Mouse (Mus musculus) CH12.LX (cell line): ENCODE data around the gene Ticrr. TPM values are rescaled to one million over a fixed set of nuclear protein-coding genes. Genes with fewer than 3 reads are reported as not detected.

Experiments
- DNase-seq: peaks from one replicate; pipeline ENCODE4 v3.0.0-alpha.2; 2013; ENCODE audit errors: extremely low read depth
- H3K27ac ChIP-seq: 2 replicates; pipeline ENCODE4 v1.5.1; 2012; ENCODE audit warnings: low read depth, mild to moderate bottlenecking, control low read depth, moderate library complexity; ENCODE audit not compliant: insufficient read depth
- H3K27me3 ChIP-seq: replicated peaks from 2 replicates; pipeline ENCODE3; 2012; ENCODE audit warnings: inconsistent platforms
- H3K36me3 ChIP-seq, 2 experiments: replicated peaks in 1 of 2; 2 replicates each; pipeline versions ENCODE3 to v1.6.1; 2012; ENCODE audit warnings: inconsistent platforms in 1 of 2, low read length in 1 of 2, mild to moderate bottlenecking in 1 of 2, mixed read lengths in 1 of 2, moderate library complexity in 1 of 2; ENCODE audit not compliant: control insufficient read depth in 1 of 2, insufficient read depth in 1 of 2
- H3K4me1 ChIP-seq, 2 experiments: 2 replicates each; pipeline ENCODE4 v1.6.1; 2012; ENCODE audit warnings: inconsistent platforms in 1 of 2, moderate library complexity in 1 of 2; ENCODE audit not compliant: insufficient read depth in 2 of 2, control insufficient read depth in 1 of 2
- H3K4me2 ChIP-seq: 2 replicates; pipeline ENCODE4 v1.6.1; 2012; ENCODE audit warnings: low read depth, mild to moderate bottlenecking, control low read depth; ENCODE audit not compliant: poor library complexity, insufficient read depth, severe bottlenecking
- H3K4me3 ChIP-seq, 3 experiments: fragments of 150-350 bp in 1 of 3; sonication (generic) in 1 of 3; replicated peaks in 1 of 3; 2 replicates each; pipeline versions ENCODE3 to v1.5.1; 2011 to 2012; ENCODE audit warnings: low read depth in 2 of 3, low read length in 2 of 3, mild to moderate bottlenecking in 2 of 3, moderate library complexity in 2 of 3, control low read depth in 1 of 3, improper control_type of control experiment in 1 of 3, inconsistent platforms in 1 of 3, mixed read lengths in 1 of 3; ENCODE audit not compliant: poor library complexity in 1 of 3
- H3K79me2 ChIP-seq: replicated peaks from 2 replicates; pipeline ENCODE4 v1.6.1; 2012; ENCODE audit warnings: mild to moderate bottlenecking, moderate library complexity; ENCODE audit not compliant: control insufficient read depth, poor library complexity, insufficient read depth, severe bottlenecking; ENCODE audit errors: extremely low read depth
- H3K9ac ChIP-seq: 2 replicates; pipeline ENCODE4 v1.6.1; 2012; ENCODE audit warnings: low read depth, mild to moderate bottlenecking, control low read depth, moderate library complexity; ENCODE audit not compliant: insufficient read depth
- H3K9me3 ChIP-seq: replicated peaks from 2 replicates; pipeline ENCODE3; 2012; ENCODE audit warnings: low read length, inconsistent platforms, mixed read lengths
- BHLHE40 ChIP-seq: IDR thresholded peaks from 2 replicates; pipeline ENCODE4 v1.6.1; 2011; ENCODE audit warnings: mild to moderate bottlenecking, low read depth, low read length, improper control_type of control experiment
- CHD2 ChIP-seq: IDR thresholded peaks from 2 replicates; pipeline ENCODE4 v1.6.1; 2011; ENCODE audit warnings: low read length, improper control_type of control experiment
- CTCF ChIP-seq, 2 experiments: IDR thresholded peaks in 1 of 2; conservative IDR thresholded peaks in 1 of 2; 2 replicates each; pipeline ENCODE4 v1.5.1; 2011 to 2012; ENCODE audit warnings: low read depth in 2 of 2, low read length in 2 of 2, improper control_type of control experiment in 1 of 2, inconsistent platforms in 1 of 2, mild to moderate bottlenecking in 1 of 2, moderate library complexity in 1 of 2
- E2F4 ChIP-seq: IDR thresholded peaks from 2 replicates; pipeline ENCODE4 v1.6.1; 2011; ENCODE audit warnings: low read depth, low read length, improper control_type of control experiment; ENCODE audit not compliant: insufficient replicate concordance
- ELF1 ChIP-seq: IDR thresholded peaks from 2 replicates; pipeline ENCODE4 v1.6.1; 2014; ENCODE audit warnings: low read depth, mild to moderate bottlenecking, inconsistent platforms, low read length, improper control_type of control experiment
- EP300 ChIP-seq: IDR thresholded peaks from 2 replicates; pipeline ENCODE4 v1.6.1; 2011; ENCODE audit warnings: low read length, improper control_type of control experiment
- GABPA ChIP-seq: IDR thresholded peaks from 2 replicates; pipeline ENCODE4 v1.6.1; 2012; ENCODE audit warnings: low read depth, low read length, improper control_type of control experiment, inconsistent platforms; ENCODE audit not compliant: insufficient replicate concordance
- IRF4 ChIP-seq: IDR thresholded peaks from 2 replicates; pipeline ENCODE4 v1.6.1; 2014; ENCODE audit warnings: low read depth, mild to moderate bottlenecking, inconsistent platforms, low read length, improper control_type of control experiment
- JUND ChIP-seq: conservative IDR thresholded peaks from 2 replicates; pipeline ENCODE4 v1.6.1; 2011; ENCODE audit warnings: low read depth, low read length, improper control_type of control experiment
- NRF1 ChIP-seq: IDR thresholded peaks from 2 replicates; pipeline ENCODE4 v1.6.1; 2014; ENCODE audit warnings: low read depth, mild to moderate bottlenecking, inconsistent platforms, low read length, improper control_type of control experiment, moderate library complexity
- PAX5 ChIP-seq: IDR thresholded peaks from 2 replicates; pipeline ENCODE4 v1.6.1; 2012; ENCODE audit warnings: low read length, inconsistent platforms, mixed read lengths
- RAD21 ChIP-seq: IDR thresholded peaks from 2 replicates; pipeline ENCODE4 v1.6.1; 2011; ENCODE audit warnings: low read depth, mild to moderate bottlenecking, low read length, improper control_type of control experiment, moderate library complexity
- RCOR1 ChIP-seq: conservative IDR thresholded peaks from 2 replicates; pipeline ENCODE4 v1.6.1; 2012; ENCODE audit warnings: low read depth, mild to moderate bottlenecking, inconsistent platforms, low read length, improper control_type of control experiment
- SIN3A ChIP-seq: IDR thresholded peaks from 2 replicates; pipeline ENCODE4 v1.6.1; 2012; ENCODE audit warnings: low read length, improper control_type of control experiment, inconsistent platforms
- SMC3 ChIP-seq: IDR thresholded peaks from 2 replicates; pipeline ENCODE4 v1.6.1; 2011; ENCODE audit warnings: low read depth, low read length, improper control_type of control experiment
- UBTF ChIP-seq: IDR thresholded peaks from 2 replicates; pipeline ENCODE4 v1.6.1; 2012; ENCODE audit warnings: low read depth, mild to moderate bottlenecking, inconsistent platforms, low read length, improper control_type of control experiment, moderate library complexity
- USF2 ChIP-seq: conservative IDR thresholded peaks from 2 replicates; pipeline ENCODE4 v1.6.1; 2011; ENCODE audit warnings: low read depth, low read length, improper control_type of control experiment
- ZC3H11A ChIP-seq: IDR thresholded peaks from 2 replicates; pipeline ENCODE4 v1.6.1; 2012; ENCODE audit warnings: low read depth, mild to moderate bottlenecking, inconsistent platforms, low read length, improper control_type of control experiment
- ZKSCAN1 ChIP-seq: IDR thresholded peaks from 2 replicates; pipeline ENCODE4 v1.6.1; 2012; ENCODE audit warnings: low read depth, inconsistent platforms, low read length, improper control_type of control experiment, borderline replicate concordance
- ZMIZ1 ChIP-seq: IDR thresholded peaks from 2 replicates; pipeline ENCODE4 v1.6.1; 2012; ENCODE audit warnings: low read depth, mild to moderate bottlenecking, inconsistent platforms, low read length, improper control_type of control experiment
- dilution Hi-C: fragments of 300-500 bp; cut with MboI; formaldehyde crosslinking; loops from 2 replicates; pipeline ENCODE4 v1.14.3; 2020; ENCODE audit warnings: low sequenced_read_pairs; ENCODE audit not compliant: extremely low pct_unique_long_range_greater_than_20kb, extremely low pct_ligation_motif_present
- in situ Hi-C: fragments of 300-500 bp; cut with MboI; formaldehyde crosslinking; loops from 3 replicates; pipeline ENCODE4 v1.14.3; 2019; ENCODE audit warnings: low sequenced_read_pairs, low pct_ligation_motif_present, low pct_unique_long_range_greater_than_20kb, mixed read lengths
- polyA plus RNA-seq: library from polyadenylated mRNA; unstranded; fragments of >175 nt; gene quantifications from 2 replicates; pipeline ENCODE4 v1.2.1, GENCODE M21; 2012; ENCODE audit warnings: low read depth; ENCODE audit not compliant: insufficient read length
- total RNA-seq, 2 experiments: library from RNA; depleted of rRNA; stranded (reverse); fragments of 300-350 nt in 1 of 2; fragments of >200 nt in 1 of 2; gene quantifications; 2 replicates each; pipeline ENCODE4 v1.2.3; 2012 to 2014

Gene Ticrr
- total and polyA plus RNA-seq, 3 experiments: 8.3 to 19.2 (median 10.2) TPM

DNA sequence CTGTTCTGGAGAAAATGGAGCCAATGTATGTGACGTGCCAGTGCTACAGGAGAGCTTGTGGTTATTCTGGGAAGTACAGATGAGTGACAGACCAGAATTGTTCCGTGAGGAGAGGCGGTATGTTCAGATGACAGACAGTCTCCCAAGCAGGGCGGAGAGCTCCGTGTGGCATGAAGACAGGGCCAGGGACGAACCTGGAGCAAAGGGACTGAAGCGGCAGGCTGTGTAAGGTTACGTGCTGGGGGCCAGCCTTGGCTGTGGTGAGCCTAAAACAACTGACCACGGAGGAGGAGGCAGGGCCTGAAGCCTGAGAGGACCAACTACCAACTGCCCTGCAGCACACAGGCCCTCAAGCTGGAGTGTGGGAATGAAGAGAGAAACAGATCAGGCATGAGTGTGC lies 48.1 kb upstream of the Ticrr start:
- Histone ChIP-seq H3K27ac (no peak overlapping the region), H3K27me3 (peaks cover 92% of the 10 kb centered on the region), H3K4me1 (peaks cover 0 to 2% of the 10 kb centered on the region in 2 experiments; a peak in 1 of 4 replicates), H3K9me3 (no peaks in the 10 kb centered on the region), H3K79me2 (no peaks in the 10 kb centered on the region), H3K4me2 (no peak overlapping the region), H3K36me3 (no peaks in the 10 kb centered on the region), H3K4me3 (no peak overlapping the region), H3K9ac (no peak overlapping the region)
- dilution Hi-C loops: no loop called here
- no peak for DNase-seq
- in situ Hi-C loops: loop anchor here (5.0 kb wide), 1 partner anchor 40 kb away; no protein-coding TSS in a partner anchor
- TF ChIP-seq ZKSCAN1 (no peak), USF2 (no peak), GABPA (no peak), SIN3A (no peak), BHLHE40 (no peak), ZMIZ1 (no peak), IRF4 (no peak), RCOR1 (no peak), EP300 (no peak), UBTF (no peak), ZC3H11A (no peak), PAX5 (no peak), JUND (no peak), NRF1 (no peak), ELF1 (no peak), CTCF (conservative IDR thresholded peaks at IDR 0.05 in 1 of 2, IDR thresholded peaks at IDR 0.05 in 1 of 2; ENCODE audit: low read depth in 2 of 2, low read length in 2 of 2) (no peak)

DNA sequence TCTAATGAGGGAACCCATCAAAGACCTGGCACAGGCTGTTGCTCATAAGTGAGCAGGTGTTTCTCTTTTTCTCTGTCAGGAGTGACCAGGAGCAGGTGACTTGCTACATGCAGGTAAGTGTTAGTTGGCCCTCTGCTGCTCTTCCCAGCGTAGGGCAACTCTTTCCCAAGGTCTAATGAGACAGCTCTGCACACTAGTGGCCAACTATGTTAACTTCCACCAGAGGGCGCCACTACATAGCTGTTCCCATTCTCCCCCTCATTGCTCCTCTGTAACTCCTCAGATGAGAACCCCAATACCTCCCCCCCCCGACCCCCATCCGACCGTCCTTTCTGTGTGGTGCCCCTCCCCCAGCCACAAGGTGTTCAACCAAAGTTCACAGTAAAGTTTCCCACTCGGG lies 47.2 kb upstream of the Ticrr start:
- dilution Hi-C loops (no loop called here), in situ Hi-C loops (loop anchor here (5.0 kb wide), 1 partner anchor 40 kb away; no protein-coding TSS in a partner anchor)
- H3K4me1 ChIP-seq: peaks cover 0 to 2% of the 10 kb centered on the region in 2 experiments; a peak in 1 of 4 replicates
- H3K9me3 ChIP-seq: no peaks in the 10 kb centered on the region
- no peak overlapping the region for H3K27ac ChIP-seq
- H3K27me3 ChIP-seq: peaks cover 93% of the 10 kb centered on the region
- DNase-seq: peak; percentile 59
- H3K4me2 ChIP-seq: no peak overlapping the region
- peak; percentile 61 for TF ChIP-seq RAD21
- TF ChIP-seq USF2: no peak
- TF ChIP-seq CTCF (conservative IDR thresholded peaks at IDR 0.05 in 1 of 2, IDR thresholded peaks at IDR 0.05 in 1 of 2; ENCODE audit: low read depth in 2 of 2, low read length in 2 of 2): peak; percentile 47 to 85; a peak in 3 of 4 replicates
- TF ChIP-seq PAX5: no peak
- TF ChIP-seq EP300: no peak
- TF ChIP-seq BHLHE40: no peak
- no peak for TF ChIP-seq CHD2
- peak; percentile 67 for TF ChIP-seq SMC3
- TF ChIP-seq E2F4: no peak
- H3K4me3 ChIP-seq: no peak overlapping the region
- H3K36me3 ChIP-seq: no peaks in the 10 kb centered on the region
- no peak overlapping the region for H3K9ac ChIP-seq
- no peaks in the 10 kb centered on the region for H3K79me2 ChIP-seq
